Mouse (Mus musculus) liver, embryonic 14.5 days (tissue): ENCODE measurements around the gene B3galt4.

Experiments used
- CTCF ChIP-seq: IDR thresholded peaks from 2 replicates; pipeline ENCODE4 v1.5.1; 2016; ENCODE audit warnings: antibody characterized with exemption, low read depth, control low read depth
- EP300 ChIP-seq: IDR thresholded peaks from 2 replicates; pipeline ENCODE4 v1.6.1; 2016; ENCODE audit warnings: antibody characterized with exemption, low read depth

- TF ChIP-seq CTCF (no peak), EP300 (no peak)
These were observed 48.9 kb upstream of the B3galt4 start, which contains the start of gene H2-K1 for GRCm38 (mm10) chr17:34000150-34000537.
